Mouse (Mus musculus) heart, postnatal 0 days (tissue): ENCODE data around the gene Adamts15.

Experiments used
- CTCF ChIP-seq: IDR thresholded peaks from 2 replicates; pipeline ENCODE4 v1.5.1; 2016; ENCODE audit warnings: antibody characterized with exemption, control low read depth, low read depth
- EP300 ChIP-seq: IDR thresholded peaks from 2 replicates; pipeline ENCODE4 v1.6.1; 2016; ENCODE audit warnings: antibody characterized with exemption, low read depth

DNA sequence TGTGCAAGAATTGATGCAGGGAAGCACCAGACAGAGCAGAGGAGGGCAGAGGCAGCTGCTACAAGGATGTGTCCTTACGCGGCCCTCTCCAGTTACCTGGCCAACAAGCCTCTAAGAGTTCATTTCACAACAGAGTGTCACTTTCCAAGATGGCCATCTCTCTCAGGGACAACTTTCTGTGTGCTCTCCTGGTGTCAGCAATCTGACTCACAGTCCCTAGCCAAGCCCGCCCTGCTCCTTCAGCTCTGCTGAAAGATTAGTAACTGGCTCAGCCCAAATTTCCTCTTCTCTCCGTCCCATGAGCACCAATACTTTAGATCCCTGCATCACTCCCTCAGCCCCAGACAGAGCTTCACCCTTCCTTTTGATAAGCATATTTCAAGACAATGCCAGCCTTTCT, 72.3 kb downstream of the Adamts15 start:
- no peak for TF ChIP-seq CTCF
- TF ChIP-seq EP300, result no peak
